Mouse (Mus musculus): Measurements from ENCODE around the gene Gm20388. TPM values are rescaled to one million over a fixed set of nuclear protein-coding genes. Genes with fewer than 3 reads are reported as not detected.

The Gm20388 gene
- polyA plus RNA-seq, 1 experiment: 23.9 TPM

- TF ChIP-seq POLR2A (IDR thresholded peaks at IDR 0.05; ENCODE audit: extremely low read depth, insufficient read depth, low read length): no peak
- no peak for TF ChIP-seq CTCF (IDR thresholded peaks at IDR 0.05; ENCODE audit: extremely low read depth, insufficient read depth, low read length)
- Histone ChIP-seq H3K27ac (ENCODE audit: insufficient read depth, low read length) (no peak overlapping the region), H3K4me3 (ENCODE audit: insufficient read depth, low read length) (no peak overlapping the region), H3K4me1 (ENCODE audit: control insufficient read depth, insufficient read depth, low read length) (no peaks in the 10 kb centered on the region)
Measured at GRCm38 (mm10) chr8:120012927-120013326, 102.3 kb downstream of the Gm20388 start.

- no peak overlapping the region for H3K27ac ChIP-seq (ENCODE audit: insufficient read depth, low read length)
- H3K4me3 ChIP-seq (ENCODE audit: insufficient read depth, low read length): no peak overlapping the region
- H3K4me1 ChIP-seq (ENCODE audit: control insufficient read depth, insufficient read depth, low read length): no peaks in the 10 kb centered on the region
- TF ChIP-seq POLR2A (IDR thresholded peaks at IDR 0.05; ENCODE audit: extremely low read depth, insufficient read depth, low read length) (no peak), CTCF (IDR thresholded peaks at IDR 0.05; ENCODE audit: extremely low read depth, insufficient read depth, low read length) (no peak)
Measured at GRCm38 (mm10) chr8:120014267-120015023, 103.8 kb downstream of the Gm20388 start.

- H3K4me1 ChIP-seq (ENCODE audit: control insufficient read depth, insufficient read depth, low read length): no peaks in the 10 kb centered on the region
- no peak overlapping the region for H3K4me3 ChIP-seq (ENCODE audit: insufficient read depth, low read length)
- no peak for TF ChIP-seq POLR2A (IDR thresholded peaks at IDR 0.05; ENCODE audit: extremely low read depth, insufficient read depth, low read length)
- TF ChIP-seq CTCF (IDR thresholded peaks at IDR 0.05; ENCODE audit: extremely low read depth, insufficient read depth, low read length): no peak
- H3K27ac ChIP-seq (ENCODE audit: insufficient read depth, low read length): no peak overlapping the region
Measured at GRCm38 (mm10) chr8:120015916-120016315, 105.3 kb downstream of the Gm20388 start.

GRCm38 (mm10) chr8:120016424-120016823 lies 105.8 kb downstream of the Gm20388 start:
- no peak for TF ChIP-seq CTCF (IDR thresholded peaks at IDR 0.05; ENCODE audit: extremely low read depth, insufficient read depth, low read length)
- no peak for TF ChIP-seq POLR2A (IDR thresholded peaks at IDR 0.05; ENCODE audit: extremely low read depth, insufficient read depth, low read length)
- H3K27ac ChIP-seq (ENCODE audit: insufficient read depth, low read length): no peak overlapping the region
- no peak overlapping the region for H3K4me3 ChIP-seq (ENCODE audit: insufficient read depth, low read length)
- H3K4me1 ChIP-seq (ENCODE audit: control insufficient read depth, insufficient read depth, low read length): no peaks in the 10 kb centered on the region

- Histone ChIP-seq H3K4me3 (ENCODE audit: insufficient read depth, low read length) (no peak overlapping the region), H3K27ac (ENCODE audit: insufficient read depth, low read length) (no peak overlapping the region)
Measured at GRCm38 (mm10) chr8:120017349-120017748, 106.7 kb downstream of the Gm20388 start.

GRCm38 (mm10) chr8:120017786-120018185 lies 107.1 kb downstream of the Gm20388 start:
- no peaks in the 10 kb centered on the region for H3K4me1 ChIP-seq (ENCODE audit: control insufficient read depth, insufficient read depth, low read length)
- H3K4me3 ChIP-seq (ENCODE audit: insufficient read depth, low read length): no peak overlapping the region
- TF ChIP-seq POLR2A (IDR thresholded peaks at IDR 0.05; ENCODE audit: extremely low read depth, insufficient read depth, low read length) (no peak), CTCF (IDR thresholded peaks at IDR 0.05; ENCODE audit: extremely low read depth, insufficient read depth, low read length) (no peak)
- H3K27ac ChIP-seq (ENCODE audit: insufficient read depth, low read length): no peak overlapping the region

More at GRCm38 (mm10) chr8:120017349-120017748, 106.7 kb downstream of the Gm20388 start:
- no peaks in the 10 kb centered on the region for H3K4me1 ChIP-seq (ENCODE audit: control insufficient read depth, insufficient read depth, low read length)
- TF ChIP-seq CTCF (IDR thresholded peaks at IDR 0.05; ENCODE audit: extremely low read depth, insufficient read depth, low read length) (no peak), POLR2A (IDR thresholded peaks at IDR 0.05; ENCODE audit: extremely low read depth, insufficient read depth, low read length) (no peak)

GRCm38 (mm10) chr8:120018379-120018778 lies 107.7 kb downstream of the Gm20388 start:
- H3K27ac ChIP-seq (ENCODE audit: insufficient read depth, low read length): no peak overlapping the region
- H3K4me1 ChIP-seq (ENCODE audit: control insufficient read depth, insufficient read depth, low read length): no peaks in the 10 kb centered on the region
- TF ChIP-seq POLR2A (IDR thresholded peaks at IDR 0.05; ENCODE audit: extremely low read depth, insufficient read depth, low read length) (no peak), CTCF (IDR thresholded peaks at IDR 0.05; ENCODE audit: extremely low read depth, insufficient read depth, low read length) (no peak)
- H3K4me3 ChIP-seq (ENCODE audit: insufficient read depth, low read length): no peak overlapping the region

GRCm38 (mm10) chr8:120019297-120019696 lies 108.7 kb downstream of the Gm20388 start:
- Histone ChIP-seq H3K27ac (ENCODE audit: insufficient read depth, low read length) (no peak overlapping the region), H3K4me1 (ENCODE audit: control insufficient read depth, insufficient read depth, low read length) (no peaks in the 10 kb centered on the region), H3K4me3 (ENCODE audit: insufficient read depth, low read length) (no peak overlapping the region)
- TF ChIP-seq CTCF (IDR thresholded peaks at IDR 0.05; ENCODE audit: extremely low read depth, insufficient read depth, low read length): no peak
- no peak for TF ChIP-seq POLR2A (IDR thresholded peaks at IDR 0.05; ENCODE audit: extremely low read depth, insufficient read depth, low read length)

GRCm38 (mm10) chr8:120020298-120020697 lies 109.7 kb downstream of the Gm20388 start:
- Histone ChIP-seq H3K4me1 (ENCODE audit: control insufficient read depth, insufficient read depth, low read length) (no peaks in the 10 kb centered on the region), H3K27ac (ENCODE audit: insufficient read depth, low read length) (no peak overlapping the region), H3K4me3 (ENCODE audit: insufficient read depth, low read length) (no peak overlapping the region)
- no peak for TF ChIP-seq POLR2A (IDR thresholded peaks at IDR 0.05; ENCODE audit: extremely low read depth, insufficient read depth, low read length)
- TF ChIP-seq CTCF (IDR thresholded peaks at IDR 0.05; ENCODE audit: extremely low read depth, insufficient read depth, low read length): no peak

- TF ChIP-seq POLR2A (IDR thresholded peaks at IDR 0.05; ENCODE audit: extremely low read depth, insufficient read depth, low read length): no peak
- no peak for TF ChIP-seq CTCF (IDR thresholded peaks at IDR 0.05; ENCODE audit: extremely low read depth, insufficient read depth, low read length)
Measured at GRCm38 (mm10) chr8:120026199-120026598, 115.6 kb downstream of the Gm20388 start.

More at GRCm38 (mm10) chr8:120026199-120026598, 115.6 kb downstream of the Gm20388 start:
- H3K4me1 ChIP-seq (ENCODE audit: control insufficient read depth, insufficient read depth, low read length): no peaks in the 10 kb centered on the region; the same call in 1 of the 2 replicates
- H3K4me3 ChIP-seq (ENCODE audit: insufficient read depth, low read length): no peak overlapping the region
- H3K27ac ChIP-seq (ENCODE audit: insufficient read depth, low read length): no peak overlapping the region

Data from cortical plate, adult 2 months (tissue).